Mouse (Mus musculus) liver (tissue): ENCODE results near the gene Surf6.

Experiments
- DNase-seq: peaks from one replicate; pipeline ENCODE4 v3.0.0-alpha.2; 2020; ENCODE audit warnings: mixed read lengths

Gene Surf6

DNA sequence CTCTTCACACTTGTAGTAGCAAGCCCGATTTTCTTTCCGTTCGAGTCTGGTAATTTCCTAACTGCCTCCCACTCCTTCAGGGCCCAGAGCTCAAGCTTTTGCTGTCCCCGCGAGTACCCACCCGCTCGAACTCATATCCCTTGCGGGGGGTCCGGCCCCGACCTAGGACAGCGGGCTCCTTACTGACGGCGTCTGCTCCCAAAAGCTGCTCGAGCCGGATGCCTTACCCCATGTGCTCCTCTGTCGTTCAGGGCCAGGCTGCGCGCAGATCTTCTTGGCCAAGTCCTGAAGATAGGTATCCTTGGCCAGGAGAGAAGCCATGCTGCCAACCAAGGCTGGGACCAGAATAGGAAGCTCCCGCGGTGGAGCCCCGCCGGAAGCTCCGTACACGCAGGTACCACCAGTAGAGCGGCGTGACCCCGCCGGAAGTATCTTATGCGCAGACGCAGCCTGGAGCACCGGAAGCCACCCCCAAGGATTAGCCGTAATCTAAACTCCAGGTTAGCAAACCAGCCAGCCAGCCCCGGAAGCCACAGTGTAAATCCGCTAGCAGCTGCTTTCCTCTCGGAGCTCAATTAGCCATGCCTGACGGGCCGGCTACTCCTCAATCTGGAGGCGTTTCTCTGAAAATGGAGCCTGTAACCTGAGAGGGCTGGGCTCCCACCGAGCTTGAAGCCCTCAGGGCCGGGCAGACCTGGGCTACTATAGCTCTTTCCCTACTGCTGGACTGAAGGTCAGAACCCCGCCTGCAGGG is at the start of gene Surf6:
Gene Surf6 (minus strand): TSS at position 413 of the 754 bp plus-strand sequence.
- DNase-seq: peak; percentile 94

GRCm38 (mm10) chr2:26952193-26952592 is 49.5 kb upstream of the Surf6 start:
- DNase-seq: no peak

- no peak for DNase-seq
Observed at GRCm38 (mm10) chr2:26951346-26951905, 48.7 kb upstream of the Surf6 start.

DNA sequence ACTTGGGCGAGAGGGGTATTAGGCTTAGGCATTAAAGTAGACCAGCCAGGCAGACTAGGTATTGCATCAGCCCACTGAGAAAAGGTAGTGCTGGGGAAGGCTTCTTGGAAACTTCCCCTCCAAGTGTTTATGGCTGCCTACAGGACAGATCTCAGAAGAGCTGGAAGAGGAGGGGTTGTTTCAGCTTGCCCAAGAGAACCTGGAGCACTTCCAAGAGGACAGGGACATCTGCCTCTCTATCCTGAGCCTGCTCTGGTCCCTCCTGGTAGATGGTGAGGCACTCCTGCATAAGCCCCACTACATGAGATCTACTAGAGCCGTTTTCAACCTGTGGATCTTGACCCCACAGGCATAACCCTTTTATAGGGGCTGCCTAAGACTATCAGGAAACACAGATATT is 47.7 kb upstream of the Surf6 start:
- no peak for DNase-seq

DNA sequence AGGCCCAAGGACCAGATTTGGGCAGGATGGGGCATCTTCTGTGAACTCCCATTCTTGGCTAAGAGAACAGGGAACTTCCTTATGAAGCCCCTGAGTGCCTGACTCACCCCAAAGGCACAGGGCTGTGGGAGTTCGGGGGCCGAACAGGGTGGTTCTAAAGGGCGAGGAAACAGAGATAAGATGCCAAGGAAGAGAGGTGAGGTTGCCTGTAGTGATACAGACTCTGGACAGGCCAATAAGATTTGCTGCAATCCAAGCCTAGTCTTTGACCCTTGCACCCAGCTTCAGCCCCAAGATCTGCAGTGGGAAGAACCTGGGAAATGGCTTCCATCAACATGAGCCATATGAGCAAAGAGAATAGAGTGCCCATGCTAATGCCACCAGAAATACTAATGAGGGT is 40.6 kb upstream of the Surf6 start:
- DNase-seq: no peak

DNA sequence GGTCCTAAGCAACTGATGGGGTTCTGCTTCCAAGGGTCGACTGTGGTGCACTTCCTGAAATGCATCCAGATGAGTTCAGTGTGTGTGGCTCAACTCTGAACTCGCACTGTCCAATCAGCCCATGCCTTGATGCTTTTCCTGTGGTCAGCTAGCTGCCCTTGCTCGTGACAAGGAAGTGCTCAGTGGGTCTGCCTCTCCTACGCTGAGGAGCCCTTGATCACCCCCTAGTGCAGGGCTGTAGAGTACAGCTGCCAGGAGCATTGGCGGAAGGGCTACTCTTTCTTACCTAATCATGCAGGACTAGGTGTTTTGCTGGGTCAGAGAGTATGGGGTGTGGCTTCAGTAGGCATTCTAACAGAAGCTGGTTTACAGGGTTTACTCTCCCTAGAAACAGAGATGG is 38.9 kb upstream of the Surf6 start:
- peak; percentile 31 for DNase-seq

DNA sequence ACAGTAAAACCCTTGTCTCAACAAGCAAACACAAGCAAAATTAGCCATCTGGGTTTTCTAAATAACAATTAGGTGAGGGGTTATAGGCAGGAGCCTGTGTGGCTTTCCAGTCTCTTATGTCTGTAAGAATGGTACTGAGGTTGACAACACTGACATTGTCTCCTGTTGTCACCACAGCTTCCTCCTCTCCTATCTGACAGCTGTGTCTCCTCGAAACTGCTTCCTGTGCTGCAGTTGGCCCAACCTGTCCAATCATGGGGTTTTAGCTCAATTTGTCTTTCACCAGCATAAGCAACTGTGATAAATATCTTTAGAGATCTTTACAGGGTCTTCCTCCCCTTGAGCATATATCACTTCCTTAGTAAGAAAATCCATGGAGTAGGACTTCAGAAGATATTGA is 33.7 kb upstream of the Surf6 start:
- DNase-seq: no peak

GRCm38 (mm10) chr2:26935286-26935685 is 32.6 kb upstream of the Surf6 start:
- DNase-seq: no peak

GRCm38 (mm10) chr2:26933304-26934055 is 30.8 kb upstream of the Surf6 start, which contains the start of the genes Surf4 and Stkld1:
Gene Surf4, minus strand, starts transcription at chr2:26933928.
Gene Stkld1, plus strand, starts transcription at chr2:26934047.
- peak; percentile 96 for DNase-seq

GRCm38 (mm10) chr2:26932473-26933303 is 30.0 kb upstream of the Surf6 start:
- DNase-seq: peak; percentile 42

DNA sequence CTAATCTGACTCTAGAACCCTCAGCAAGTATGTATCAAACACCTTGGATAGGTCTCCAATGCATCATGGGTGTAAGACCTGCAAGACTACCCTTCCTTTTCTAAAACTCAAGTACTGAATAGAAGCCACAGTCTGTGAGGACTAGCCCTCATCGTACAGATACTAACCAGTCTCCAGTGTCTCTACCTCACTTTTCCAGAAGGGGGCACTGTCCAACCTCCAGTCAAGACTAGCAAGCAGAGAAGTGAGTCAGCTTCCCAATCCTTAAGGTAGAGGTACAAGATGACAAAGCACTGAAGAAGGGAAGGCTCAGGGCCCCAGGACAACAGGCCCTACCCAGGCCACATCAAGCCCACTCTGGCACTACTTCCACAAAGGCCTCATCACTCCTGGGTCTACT is 27.7 kb upstream of the Surf6 start:
- DNase-seq: peak; percentile 78

- no peak for DNase-seq
Observed at GRCm38 (mm10) chr2:26927745-26928476, 25.2 kb upstream of the Surf6 start.

- DNase-seq: no peak
Observed at GRCm38 (mm10) chr2:26921784-26922183, 19.1 kb upstream of the Surf6 start.

GRCm38 (mm10) chr2:26920190-26920855 is 17.6 kb upstream of the Surf6 start:
- no peak for DNase-seq

DNA sequence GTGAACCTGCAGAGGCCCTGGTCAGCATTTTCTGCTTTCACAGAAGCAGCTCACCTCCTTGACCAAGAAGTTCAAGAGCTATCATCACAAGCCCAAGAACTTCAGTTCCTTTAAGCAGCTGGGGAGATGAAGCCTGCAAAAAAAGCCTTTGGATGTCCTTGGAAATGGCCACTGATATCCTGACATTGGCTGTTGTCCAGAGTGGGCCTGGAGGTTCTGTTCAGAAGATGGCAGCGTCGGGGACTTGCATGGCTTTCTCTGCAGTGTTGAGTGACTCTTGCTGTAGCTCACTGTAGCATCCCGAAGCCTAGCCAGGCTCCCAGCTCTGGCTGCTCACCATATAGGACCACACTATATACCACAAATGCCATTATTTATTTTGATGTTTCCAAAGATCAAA is 17.0 kb upstream of the Surf6 start:
- DNase-seq: no peak

- DNase-seq: no peak
Observed at GRCm38 (mm10) chr2:26916738-26917137, 14.1 kb upstream of the Surf6 start.

DNA sequence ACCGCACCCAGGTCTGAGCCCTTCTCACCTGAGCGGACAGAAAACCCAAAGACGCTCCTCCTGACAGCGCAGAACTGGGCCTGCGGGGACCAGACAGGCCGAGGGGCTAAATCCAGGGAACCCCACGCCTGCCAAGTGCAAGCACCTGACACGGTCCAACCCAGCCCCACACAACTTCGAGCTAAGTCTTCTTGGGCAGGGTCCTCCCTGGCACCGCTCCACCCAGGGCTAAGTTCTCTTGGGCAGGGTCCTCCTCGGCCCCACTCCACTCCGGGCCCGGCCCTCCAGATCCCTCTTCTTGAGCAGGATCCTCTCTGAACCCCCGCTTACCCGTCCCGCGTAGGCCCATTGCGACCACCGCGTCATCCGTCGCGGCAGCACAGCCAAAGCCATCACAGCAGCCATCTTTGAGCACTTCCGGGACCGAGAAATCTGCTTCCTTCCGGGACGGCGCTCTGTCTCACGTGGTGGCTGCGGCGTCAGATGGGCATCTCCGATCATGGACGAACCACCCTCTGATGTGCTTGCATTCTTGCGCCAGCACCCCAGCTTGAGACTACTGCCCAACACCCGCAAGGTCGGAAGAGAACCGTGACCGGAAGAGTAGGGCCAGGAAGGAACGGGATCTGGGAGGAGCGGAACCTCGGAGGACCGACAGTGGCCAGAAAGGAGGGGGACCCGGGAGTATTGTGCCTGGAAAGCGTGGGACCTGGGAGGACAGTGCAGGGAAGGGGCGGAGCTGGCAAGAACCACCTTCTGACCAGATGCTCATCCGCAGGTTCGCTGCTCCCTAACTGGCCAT is 13.4 kb upstream of the Surf6 start, which contains the start of the genes Surf2 and Surf1:
Gene Surf2 (plus strand): TSS at position 441 of the 802 bp plus-strand sequence.
Gene Surf1 (minus strand): TSS at position 604 of the 802 bp plus-strand sequence.
- peak; percentile 78 for DNase-seq

DNA sequence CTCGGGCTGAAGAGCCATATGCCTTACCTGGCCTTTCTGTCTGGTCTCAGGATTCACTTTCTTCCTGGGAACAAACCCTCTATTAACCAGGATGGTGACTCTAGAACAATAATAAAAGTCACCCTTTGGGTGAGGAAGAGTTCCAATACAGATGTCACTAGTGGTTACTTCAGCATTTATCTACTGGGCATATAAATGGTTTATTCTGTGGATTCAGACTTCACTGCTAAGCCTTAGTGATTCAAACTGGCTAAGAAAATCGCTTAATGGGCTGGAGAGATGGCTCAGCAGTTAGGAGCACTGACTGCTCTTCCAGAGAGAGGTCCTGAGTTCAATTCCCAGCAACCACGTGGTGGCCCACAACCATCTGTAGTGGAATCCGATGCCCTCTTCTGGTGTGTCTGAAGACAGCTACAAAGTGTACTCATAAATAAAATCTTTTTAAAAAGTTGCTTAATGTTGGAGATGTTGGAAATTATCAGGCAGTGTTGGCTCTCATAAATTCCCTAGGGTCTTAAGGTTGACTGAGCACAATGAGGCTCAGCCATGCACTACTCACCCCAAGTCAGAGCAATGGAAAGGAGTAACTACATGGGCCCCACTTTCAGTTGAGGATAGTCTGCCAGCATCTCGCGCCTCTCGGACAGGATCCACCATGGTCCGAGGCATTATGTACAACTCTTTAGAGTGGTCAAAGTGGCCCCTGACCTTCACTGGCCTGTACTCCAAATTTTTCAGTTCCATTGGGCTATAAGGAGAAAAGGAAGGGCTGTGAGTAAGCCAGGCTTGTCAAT is 11.7 kb upstream of the Surf6 start:
- no peak for DNase-seq

DNA sequence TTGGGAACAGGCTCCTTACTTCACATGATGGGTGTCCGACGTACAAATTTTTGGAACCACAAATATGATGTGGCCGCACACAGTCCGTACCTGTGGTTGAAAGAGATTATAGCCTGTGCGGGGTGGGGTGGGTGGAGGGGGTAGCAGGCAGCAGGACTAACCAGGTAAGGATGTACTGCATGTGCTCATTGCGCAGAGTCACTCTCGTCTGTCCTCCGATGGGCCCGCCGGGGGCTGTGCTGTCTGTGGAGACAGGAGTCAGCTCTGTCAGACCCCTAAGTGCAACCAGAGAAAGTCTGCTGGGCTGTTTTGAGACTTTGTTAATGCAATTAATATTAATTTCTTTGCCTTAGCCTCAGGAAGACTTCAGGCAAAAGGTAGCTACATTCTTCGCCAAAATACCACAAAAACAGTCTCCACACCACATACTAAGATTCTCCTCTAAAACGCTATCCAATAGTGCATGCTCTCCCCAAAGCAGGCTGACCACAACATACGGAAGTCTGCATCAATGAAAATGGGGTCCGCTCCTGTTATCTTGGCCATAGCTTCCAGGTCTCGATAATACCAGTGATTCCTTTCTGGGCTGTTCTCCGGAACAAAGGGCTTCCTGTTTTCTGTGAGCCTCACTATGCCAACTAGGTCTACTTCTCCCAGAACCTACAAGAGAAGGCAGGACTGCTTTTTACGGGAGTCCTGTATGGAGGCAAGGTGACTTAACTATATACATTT is 10.9 kb upstream of the Surf6 start:
- peak; percentile 33 for DNase-seq
